Mouse (Mus musculus): ENCODE measurements at regions not wholly inside any gene's neighbourhood (a gene's known extent, or its start where the extent isn't known, plus 50 kb on each side); places are given as distances from the start of the nearest gene placed in this dataset.

DNA sequence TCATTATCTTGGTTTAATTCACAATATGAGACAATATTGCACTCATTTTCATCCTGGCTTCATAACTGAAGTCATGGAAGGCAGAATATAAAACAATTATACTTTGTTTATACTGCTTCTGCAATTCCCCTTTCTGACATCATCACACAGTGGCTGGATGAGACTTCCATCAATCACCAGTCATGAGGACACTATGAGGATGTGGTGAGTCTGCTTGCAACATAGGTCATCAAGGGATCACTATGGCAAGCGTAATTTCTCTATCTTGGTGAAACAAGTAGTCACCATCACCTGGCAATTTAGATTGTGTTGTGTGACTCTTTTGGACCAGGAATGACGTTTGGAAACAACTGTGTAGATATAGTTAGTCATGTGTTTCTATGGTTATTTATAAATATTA, 134.6 kb downstream of the Hao1 start:
- 0 out of 2 replicates have a peak, but pooled peaks have one; percentile 29 for ATAC-seq (replicated peaks; ENCODE audit: low read depth, poor library complexity, severe bottlenecking)

DNA sequence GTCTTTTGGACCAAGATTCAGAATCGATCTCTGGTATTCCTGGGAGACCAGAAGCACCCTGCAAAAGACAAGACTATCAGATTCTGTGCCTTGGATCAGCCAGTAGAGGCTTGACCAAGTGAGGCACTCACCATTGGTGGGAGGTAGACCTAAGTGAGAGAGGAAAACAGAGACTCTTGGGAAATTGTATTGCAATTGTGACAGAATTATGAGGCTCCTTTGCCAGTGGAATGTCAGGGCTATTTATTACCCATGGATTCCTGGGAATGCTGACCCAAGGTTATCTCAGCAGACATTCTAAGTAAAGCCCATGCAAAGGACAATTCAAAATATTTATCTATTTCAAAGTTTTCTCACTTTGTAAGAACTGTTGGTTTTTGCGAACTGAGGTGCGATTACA, 154.6 kb downstream of the Hao1 start:
- ATAC-seq (replicated peaks; ENCODE audit: low read depth, poor library complexity, severe bottlenecking): no peak

DNA sequence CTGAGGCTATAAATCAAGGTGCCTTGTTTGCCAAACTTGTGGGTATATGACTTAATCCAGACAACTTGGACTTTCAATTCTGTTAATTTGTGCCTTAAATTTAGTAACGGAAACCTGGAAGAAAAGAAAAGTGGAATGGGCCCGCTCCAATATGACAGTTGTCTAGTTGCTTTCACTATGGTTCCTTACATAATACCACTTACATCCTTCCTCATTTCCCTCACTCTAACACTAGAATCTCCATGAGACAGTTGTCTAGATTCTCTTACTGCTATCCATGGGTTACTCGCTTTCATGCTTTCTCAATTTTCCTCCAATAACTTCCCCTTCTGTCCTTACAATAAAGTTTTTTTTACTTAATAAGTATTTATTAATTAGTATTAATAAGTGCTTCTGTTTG, 160.7 kb downstream of the Hao1 start:
- peak; percentile 74 for ATAC-seq (replicated peaks; ENCODE audit: low read depth, poor library complexity, severe bottlenecking)

DNA sequence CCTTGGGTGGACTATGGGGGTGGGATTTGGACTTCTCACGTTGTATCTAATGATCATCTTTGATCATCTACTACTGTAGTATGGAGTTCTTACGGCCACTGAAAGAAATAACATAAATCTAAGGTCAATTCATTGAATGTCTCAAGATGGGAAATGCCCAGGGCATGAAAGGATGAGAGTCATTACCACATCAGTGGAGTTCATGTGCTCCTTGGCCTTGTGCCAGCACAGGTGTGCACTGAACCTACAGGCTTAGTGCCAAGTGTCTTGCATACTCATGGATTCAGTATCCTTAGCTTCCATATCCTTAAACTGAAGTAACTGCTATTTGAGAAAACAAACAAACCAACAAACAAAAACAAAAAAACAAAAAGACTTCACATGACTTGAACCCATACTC, 179.1 kb downstream of the Hao1 start:
- ATAC-seq (replicated peaks; ENCODE audit: low read depth, poor library complexity, severe bottlenecking): no peak

DNA sequence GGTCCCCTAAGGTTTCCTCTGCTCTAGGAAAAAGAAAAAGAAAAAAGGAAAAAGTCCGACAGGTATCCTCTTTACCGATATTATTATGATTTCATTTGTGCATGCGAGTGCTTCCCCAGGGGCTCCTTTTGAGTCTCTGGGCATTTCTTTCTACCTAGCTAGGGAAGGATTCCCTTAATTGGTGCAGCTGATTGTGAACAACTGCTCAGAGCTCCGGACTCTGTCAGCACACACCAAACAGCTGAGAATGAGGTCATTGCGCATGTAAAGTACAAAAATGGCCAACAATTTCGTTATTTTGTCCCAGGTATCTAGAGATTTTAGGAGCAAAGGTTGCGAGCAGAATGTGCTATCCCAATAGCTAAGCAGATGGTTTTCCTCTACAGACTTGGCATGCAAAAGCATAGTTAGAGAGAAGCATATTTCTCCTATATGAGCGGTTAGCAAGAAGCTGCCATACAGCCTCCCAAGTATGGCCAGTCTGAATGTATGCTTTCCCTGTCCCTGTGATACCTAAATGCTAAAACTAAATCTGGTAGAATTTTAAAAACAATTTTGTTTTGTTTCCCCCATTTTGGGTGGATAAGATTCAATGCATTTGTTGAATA, 203.2 kb downstream of the Hao1 start:
- ATAC-seq (replicated peaks; ENCODE audit: low read depth, poor library complexity, severe bottlenecking): no peak

DNA sequence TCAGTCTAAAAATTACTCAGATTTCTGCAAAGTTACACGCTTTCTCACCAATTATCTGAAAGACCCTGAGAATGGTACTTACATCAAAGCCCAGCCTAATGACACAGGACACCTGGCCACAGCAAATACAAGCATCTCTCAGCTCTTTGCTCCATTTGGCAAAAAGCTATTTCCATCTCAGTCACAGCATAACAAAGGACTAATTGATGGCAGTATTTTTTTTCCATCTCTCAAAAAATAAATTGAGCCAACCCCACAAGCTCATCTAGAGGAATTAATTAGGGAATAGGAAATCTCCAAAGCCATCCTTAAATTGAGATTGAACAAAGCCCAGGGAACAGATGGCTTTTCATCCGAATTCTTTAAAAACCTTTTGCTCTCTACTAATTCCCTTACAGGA, 203.7 kb downstream of the Hao1 start:
- no peak for ATAC-seq (replicated peaks; ENCODE audit: low read depth, poor library complexity, severe bottlenecking)

DNA sequence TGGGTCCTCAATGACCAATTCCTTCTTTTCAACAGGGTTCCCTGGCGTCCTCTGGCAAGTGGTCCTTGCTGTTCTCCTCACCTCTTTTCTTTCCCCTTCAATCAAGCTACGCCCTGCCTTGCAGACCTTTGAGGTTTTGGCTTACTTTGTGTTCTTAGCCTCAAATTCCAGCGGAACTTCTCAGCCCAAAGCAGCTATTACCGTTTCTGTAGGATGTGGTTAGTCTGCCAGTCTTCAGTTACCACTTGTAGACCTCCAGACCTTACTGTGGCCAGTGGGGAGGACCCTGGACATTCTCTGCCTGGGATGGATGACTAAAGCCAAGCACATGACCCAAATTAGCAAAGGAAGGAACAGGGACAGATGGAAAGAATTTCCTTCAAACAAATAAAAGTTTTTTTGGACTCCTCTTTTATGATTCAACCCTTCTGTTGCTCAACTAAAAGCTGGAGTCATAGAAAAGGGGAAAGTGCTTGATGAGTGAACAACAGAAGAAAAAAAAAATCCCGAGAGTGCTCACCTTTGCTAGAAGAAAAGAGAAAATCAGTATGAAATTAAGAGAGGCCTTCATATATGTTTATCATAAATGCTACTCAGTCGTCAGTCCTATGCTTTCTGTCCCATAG, 211.5 kb downstream of the Hao1 start:
- ATAC-seq (replicated peaks; ENCODE audit: low read depth, poor library complexity, severe bottlenecking): peak; percentile 60

DNA sequence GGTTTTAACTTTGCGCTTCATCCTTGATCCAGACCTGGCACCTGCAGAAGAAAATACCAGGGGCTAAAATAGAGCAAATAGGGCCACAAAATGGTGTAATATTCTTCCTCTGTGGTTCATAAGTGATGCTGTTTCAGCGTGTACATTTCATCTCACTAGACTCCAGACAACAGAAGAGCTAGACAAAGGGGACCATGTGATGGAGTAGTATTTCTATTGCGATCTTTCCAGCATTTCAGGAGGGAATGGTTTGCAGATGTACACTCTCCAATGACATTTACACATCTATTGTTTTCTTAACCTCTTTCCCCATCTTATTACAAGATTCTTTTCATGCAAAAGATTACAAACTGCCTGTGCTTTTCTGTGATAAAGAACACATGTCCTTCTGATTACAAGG, 246.1 kb downstream of the Hao1 start:
- ATAC-seq (replicated peaks; ENCODE audit: low read depth, poor library complexity, severe bottlenecking): no peak

DNA sequence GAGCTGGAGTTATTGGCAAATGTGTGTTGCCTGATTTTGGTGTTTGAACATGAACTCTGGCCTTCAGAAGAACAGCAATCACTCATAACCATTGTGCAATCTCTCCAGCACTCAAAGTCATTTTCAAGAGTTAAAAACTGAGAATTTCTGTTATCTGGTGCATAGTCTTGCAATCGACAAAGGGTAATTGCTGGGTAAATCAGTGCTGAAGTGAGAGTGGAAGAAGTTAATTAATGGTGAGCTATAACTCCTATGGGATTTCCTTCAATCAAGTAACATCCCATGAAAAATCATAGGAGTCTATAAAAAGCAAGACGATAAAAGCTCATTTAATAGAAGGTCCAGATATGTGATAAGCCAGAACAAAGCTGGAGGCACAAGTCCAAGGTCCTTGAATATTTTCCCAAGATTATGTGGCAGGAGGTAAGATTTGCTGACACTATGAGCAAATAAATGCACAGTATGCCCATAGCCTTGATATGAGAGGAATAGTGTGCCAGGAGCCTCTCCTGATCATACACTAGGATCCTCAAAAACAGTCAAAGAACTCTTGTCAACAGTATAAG, 264.0 kb downstream of the Hao1 start:
- ATAC-seq (replicated peaks; ENCODE audit: low read depth, poor library complexity, severe bottlenecking): no peak

DNA sequence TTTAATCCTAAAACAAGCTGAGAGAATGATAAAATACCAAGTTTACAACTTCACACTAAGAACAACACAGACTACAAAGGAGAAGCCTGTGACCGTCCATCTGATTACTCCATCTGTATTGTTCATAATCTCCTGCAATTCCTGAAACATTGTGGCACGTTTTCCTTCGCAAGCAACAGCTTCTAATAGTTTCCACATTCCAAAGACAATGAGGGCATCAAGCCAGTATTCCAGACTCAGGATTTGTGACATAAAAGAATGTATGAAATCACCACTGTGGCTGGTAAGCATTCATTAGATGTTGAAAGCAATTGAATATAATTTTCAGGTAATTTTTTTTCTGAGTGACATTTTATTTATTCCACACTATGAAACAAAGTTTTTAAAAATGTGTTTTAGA, 278.3 kb downstream of the Hao1 start:
- no peak for ATAC-seq (replicated peaks; ENCODE audit: low read depth, poor library complexity, severe bottlenecking)

DNA sequence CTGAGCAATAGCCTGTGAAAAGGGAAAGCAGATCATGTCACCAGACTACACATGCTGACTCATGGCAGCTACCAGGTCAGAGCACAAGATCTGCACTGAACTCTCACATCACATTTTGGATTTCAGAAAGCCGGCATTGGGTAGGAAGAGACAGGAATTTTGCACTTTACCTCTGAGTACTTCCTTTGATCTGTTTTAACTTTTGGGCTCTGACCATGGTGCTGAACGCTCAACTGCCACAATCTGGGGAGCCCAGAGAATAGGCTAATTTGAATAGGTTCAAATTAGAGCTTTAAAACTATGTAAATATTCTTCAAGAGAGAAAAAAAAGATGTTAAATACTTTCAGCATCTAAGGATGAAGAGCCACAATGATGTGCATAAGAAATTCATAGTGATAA, 285.7 kb downstream of the Hao1 start:
- ATAC-seq (replicated peaks; ENCODE audit: low read depth, poor library complexity, severe bottlenecking): no peak
